Mouse (Mus musculus) CH12.LX (cell line): ENCODE results near the gene Tns3. TPM values are rescaled to one million over a fixed set of nuclear protein-coding genes. Genes with fewer than 3 reads are reported as not detected.

Experiments
- DNase-seq: peaks from one replicate; pipeline ENCODE4 v3.0.0-alpha.2; 2013; ENCODE audit errors: extremely low read depth
- H3K27ac ChIP-seq: 2 replicates; pipeline ENCODE4 v1.5.1; 2012; ENCODE audit warnings: low read depth, mild to moderate bottlenecking, control low read depth, moderate library complexity; ENCODE audit not compliant: insufficient read depth
- H3K27me3 ChIP-seq: replicated peaks from 2 replicates; pipeline ENCODE3; 2012; ENCODE audit warnings: inconsistent platforms
- H3K36me3 ChIP-seq, 2 experiments: replicated peaks in 1 of 2; 2 replicates each; pipeline versions ENCODE3 to v1.6.1; 2012; ENCODE audit warnings: inconsistent platforms in 1 of 2, low read length in 1 of 2, mild to moderate bottlenecking in 1 of 2, mixed read lengths in 1 of 2, moderate library complexity in 1 of 2; ENCODE audit not compliant: control insufficient read depth in 1 of 2, insufficient read depth in 1 of 2
- H3K4me1 ChIP-seq, 2 experiments: 2 replicates each; pipeline ENCODE4 v1.6.1; 2012; ENCODE audit warnings: inconsistent platforms in 1 of 2, moderate library complexity in 1 of 2; ENCODE audit not compliant: insufficient read depth in 2 of 2, control insufficient read depth in 1 of 2
- H3K4me2 ChIP-seq: 2 replicates; pipeline ENCODE4 v1.6.1; 2012; ENCODE audit warnings: low read depth, mild to moderate bottlenecking, control low read depth; ENCODE audit not compliant: poor library complexity, insufficient read depth, severe bottlenecking
- H3K4me3 ChIP-seq, 3 experiments: fragments of 150-350 bp in 1 of 3; sonication (generic) in 1 of 3; replicated peaks in 1 of 3; 2 replicates each; pipeline versions ENCODE3 to v1.5.1; 2011 to 2012; ENCODE audit warnings: low read depth in 2 of 3, low read length in 2 of 3, mild to moderate bottlenecking in 2 of 3, moderate library complexity in 2 of 3, control low read depth in 1 of 3, improper control_type of control experiment in 1 of 3, inconsistent platforms in 1 of 3, mixed read lengths in 1 of 3; ENCODE audit not compliant: poor library complexity in 1 of 3
- H3K79me2 ChIP-seq: replicated peaks from 2 replicates; pipeline ENCODE4 v1.6.1; 2012; ENCODE audit warnings: mild to moderate bottlenecking, moderate library complexity; ENCODE audit not compliant: control insufficient read depth, poor library complexity, insufficient read depth, severe bottlenecking; ENCODE audit errors: extremely low read depth
- H3K9ac ChIP-seq: 2 replicates; pipeline ENCODE4 v1.6.1; 2012; ENCODE audit warnings: low read depth, mild to moderate bottlenecking, control low read depth, moderate library complexity; ENCODE audit not compliant: insufficient read depth
- H3K9me3 ChIP-seq: replicated peaks from 2 replicates; pipeline ENCODE3; 2012; ENCODE audit warnings: low read length, inconsistent platforms, mixed read lengths
- CHD2 ChIP-seq: IDR thresholded peaks from 2 replicates; pipeline ENCODE4 v1.6.1; 2011; ENCODE audit warnings: low read length, improper control_type of control experiment
- ETS1 ChIP-seq: conservative IDR thresholded peaks from 2 replicates; pipeline ENCODE4 v1.6.1; 2012; ENCODE audit warnings: low read depth, mild to moderate bottlenecking, inconsistent platforms, low read length, improper control_type of control experiment, moderate library complexity
- HCFC1 ChIP-seq: IDR thresholded peaks from 2 replicates; pipeline ENCODE4 v1.6.1; 2012; ENCODE audit warnings: low read depth, mild to moderate bottlenecking, inconsistent platforms, low read length, improper control_type of control experiment
- IRF4 ChIP-seq: IDR thresholded peaks from 2 replicates; pipeline ENCODE4 v1.6.1; 2014; ENCODE audit warnings: low read depth, mild to moderate bottlenecking, inconsistent platforms, low read length, improper control_type of control experiment
- JUND ChIP-seq: conservative IDR thresholded peaks from 2 replicates; pipeline ENCODE4 v1.6.1; 2011; ENCODE audit warnings: low read depth, low read length, improper control_type of control experiment
- KAT2A ChIP-seq: IDR thresholded peaks from 2 replicates; pipeline ENCODE4 v1.6.1; 2012; ENCODE audit warnings: low read length, improper control_type of control experiment, inconsistent platforms; ENCODE audit not compliant: insufficient replicate concordance
- MAFK ChIP-seq: IDR thresholded peaks from 2 replicates; pipeline ENCODE4 v1.6.1; 2011; ENCODE audit warnings: low read length, improper control_type of control experiment; ENCODE audit not compliant: insufficient replicate concordance
- MAZ ChIP-seq: IDR thresholded peaks from 2 replicates; pipeline ENCODE4 v1.6.1; 2012; ENCODE audit warnings: low read depth, mild to moderate bottlenecking, inconsistent platforms, low read length, improper control_type of control experiment, moderate library complexity
- MEF2A ChIP-seq: IDR thresholded peaks from 2 replicates; pipeline ENCODE4 v1.6.1; 2014; ENCODE audit warnings: low read depth, mild to moderate bottlenecking, inconsistent platforms, low read length, improper control_type of control experiment, borderline replicate concordance
- MXI1 ChIP-seq: IDR thresholded peaks from 2 replicates; pipeline ENCODE4 v1.6.1; 2011; ENCODE audit warnings: mild to moderate bottlenecking, low read depth, low read length, improper control_type of control experiment
- POLR2A ChIP-seq: IDR thresholded peaks from 2 replicates; pipeline ENCODE4 v1.6.1; 2011; ENCODE audit warnings: low read depth, mild to moderate bottlenecking, improper control_type of control experiment, low read length
- POLR2AphosphoS2 ChIP-seq: IDR thresholded peaks from 2 replicates; pipeline ENCODE4 v1.6.1; 2011; ENCODE audit warnings: low read depth, low read length, improper control_type of control experiment
- SMC3 ChIP-seq: IDR thresholded peaks from 2 replicates; pipeline ENCODE4 v1.6.1; 2011; ENCODE audit warnings: low read depth, low read length, improper control_type of control experiment
- USF2 ChIP-seq: conservative IDR thresholded peaks from 2 replicates; pipeline ENCODE4 v1.6.1; 2011; ENCODE audit warnings: low read depth, low read length, improper control_type of control experiment
- dilution Hi-C: fragments of 300-500 bp; cut with MboI; formaldehyde crosslinking; loops from 2 replicates; pipeline ENCODE4 v1.14.3; 2020; ENCODE audit warnings: low sequenced_read_pairs; ENCODE audit not compliant: extremely low pct_unique_long_range_greater_than_20kb, extremely low pct_ligation_motif_present
- in situ Hi-C: fragments of 300-500 bp; cut with MboI; formaldehyde crosslinking; loops from 3 replicates; pipeline ENCODE4 v1.14.3; 2019; ENCODE audit warnings: low sequenced_read_pairs, low pct_ligation_motif_present, low pct_unique_long_range_greater_than_20kb, mixed read lengths
- polyA plus RNA-seq: library from polyadenylated mRNA; unstranded; fragments of >175 nt; gene quantifications from 2 replicates; pipeline ENCODE4 v1.2.1, GENCODE M21; 2012; ENCODE audit warnings: low read depth; ENCODE audit not compliant: insufficient read length
- total RNA-seq, 2 experiments: library from RNA; depleted of rRNA; stranded (reverse); fragments of 300-350 nt in 1 of 2; fragments of >200 nt in 1 of 2; gene quantifications; 2 replicates each; pipeline ENCODE4 v1.2.3; 2012 to 2014

Tns3 gene
- total and polyA plus RNA-seq, 3 experiments: 0.03 to 1.3 (median 0.33) TPM

DNA sequence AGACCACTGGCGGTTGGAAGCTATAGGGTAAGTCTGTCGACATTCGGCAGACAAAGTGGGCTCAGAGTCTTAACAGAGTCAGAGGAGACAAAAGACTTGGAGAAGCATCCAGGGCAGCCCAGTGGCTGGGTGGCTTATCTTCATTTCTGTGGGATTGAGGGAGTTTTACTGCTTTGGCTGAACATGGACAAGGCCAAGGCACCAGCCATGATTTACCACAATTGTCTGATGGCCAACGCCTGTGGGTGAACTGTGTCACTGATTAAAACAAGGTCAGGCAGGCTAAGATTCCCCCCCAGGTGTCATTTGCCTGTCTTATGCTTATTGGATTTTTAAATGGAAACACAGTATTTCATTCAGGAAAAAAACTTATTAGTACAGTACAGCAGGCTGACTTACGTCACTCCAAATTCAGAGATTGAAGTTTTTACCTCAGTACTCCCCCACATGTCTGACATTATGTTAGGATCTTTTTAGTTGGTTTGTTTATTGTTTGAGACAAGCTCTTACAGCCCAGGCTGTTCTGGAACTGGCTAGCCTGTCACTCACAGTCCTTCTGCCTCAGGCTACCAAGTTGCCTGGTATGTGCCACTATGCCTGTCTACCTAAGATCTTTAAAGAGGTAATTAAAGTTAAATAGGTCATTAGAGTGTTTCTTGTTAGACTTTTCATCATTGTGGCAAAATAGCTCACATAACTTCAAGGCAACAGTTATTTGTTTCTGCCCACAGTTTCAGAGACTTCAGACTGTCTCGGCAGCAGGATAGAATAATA is 11.6 kb upstream of the Tns3 start:
- Histone ChIP-seq H3K36me3 (no peaks in the 10 kb centered on the region), H3K9me3 (peaks cover 15% of the 10 kb centered on the region), H3K27ac (no peak overlapping the region), H3K4me2 (no peak overlapping the region), H3K4me3 (no peak overlapping the region), H3K27me3 (peaks cover 56% of the 10 kb centered on the region), H3K9ac (no peak overlapping the region), H3K79me2 (no peaks in the 10 kb centered on the region), H3K4me1 (peaks cover 0 to 7% of the 10 kb centered on the region in 2 experiments; a peak in 2 of 4 replicates)
- TF ChIP-seq MXI1 (no peak), MAFK (no peak), POLR2A (no peak), SMC3 (no peak), IRF4 (no peak), POLR2AphosphoS2 (no peak), MEF2A (no peak), CHD2 (no peak), HCFC1 (no peak), KAT2A (no peak), JUND (no peak), USF2 (no peak), MAZ (no peak)
- in situ Hi-C loops: no loop called here
- dilution Hi-C loops: no loop called here
- DNase-seq: no peak

DNA sequence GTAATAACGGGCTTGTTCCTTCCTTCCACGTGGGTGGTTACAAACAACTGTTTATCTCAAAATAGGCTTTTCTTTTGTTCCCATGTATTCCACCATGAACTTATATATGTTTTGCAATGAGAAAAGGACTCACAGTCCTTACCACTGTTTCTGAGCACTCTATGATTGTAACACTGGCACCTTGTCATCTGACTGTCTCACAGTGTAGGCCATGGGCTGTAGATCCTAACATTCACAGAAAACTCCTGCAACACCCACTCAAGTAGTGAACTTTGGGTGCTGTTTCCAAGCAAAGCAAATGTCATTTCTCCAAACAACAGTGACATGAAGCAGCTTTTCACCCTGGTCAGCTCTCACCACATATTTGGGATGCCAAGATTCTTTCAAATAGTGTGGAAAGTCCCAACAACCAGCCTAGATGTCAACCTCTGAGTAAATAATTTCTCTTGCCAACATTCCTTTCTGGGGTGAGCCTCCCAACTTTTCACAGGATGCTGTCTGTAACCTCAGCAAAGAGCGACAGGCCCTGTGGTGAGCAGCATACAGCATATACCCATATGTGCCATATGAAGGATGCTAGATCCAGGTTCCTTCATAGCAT is 10.3 kb upstream of the Tns3 start:
- no peak overlapping the region for H3K4me3 ChIP-seq
- in situ Hi-C loops: no loop called here
- no peak overlapping the region for H3K9ac ChIP-seq
- TF ChIP-seq ETS1: no peak
- H3K9me3 ChIP-seq: peaks cover 15% of the 10 kb centered on the region
- no peak overlapping the region for H3K27ac ChIP-seq
- dilution Hi-C loops: no loop called here
- H3K4me1 ChIP-seq: peaks cover 0 to 7% of the 10 kb centered on the region in 2 experiments; a peak in 2 of 4 replicates
- no peaks in the 10 kb centered on the region for H3K79me2 ChIP-seq
- peaks cover 59% of the 10 kb centered on the region for H3K27me3 ChIP-seq
- no peak overlapping the region for H3K4me2 ChIP-seq
- no peaks in the 10 kb centered on the region for H3K36me3 ChIP-seq
- no peak for DNase-seq
